Mouse (Mus musculus) CH12F3 (cell line): ENCODE data around the gene Snx4.
"Not testable (repeated sequence)": the region's sequence is repeated elsewhere in the genome, so short reads cannot be mapped to it uniquely, and the experiment has no call there.

Experiments used
- in situ Hi-C: fragments of 300-500 bp; cut with MboI; formaldehyde crosslinking; loops from 2 replicates; pipeline ENCODE4 v1.14.3; 2020; ENCODE audit warnings: low sequenced_read_pairs

The Snx4 gene

DNA sequence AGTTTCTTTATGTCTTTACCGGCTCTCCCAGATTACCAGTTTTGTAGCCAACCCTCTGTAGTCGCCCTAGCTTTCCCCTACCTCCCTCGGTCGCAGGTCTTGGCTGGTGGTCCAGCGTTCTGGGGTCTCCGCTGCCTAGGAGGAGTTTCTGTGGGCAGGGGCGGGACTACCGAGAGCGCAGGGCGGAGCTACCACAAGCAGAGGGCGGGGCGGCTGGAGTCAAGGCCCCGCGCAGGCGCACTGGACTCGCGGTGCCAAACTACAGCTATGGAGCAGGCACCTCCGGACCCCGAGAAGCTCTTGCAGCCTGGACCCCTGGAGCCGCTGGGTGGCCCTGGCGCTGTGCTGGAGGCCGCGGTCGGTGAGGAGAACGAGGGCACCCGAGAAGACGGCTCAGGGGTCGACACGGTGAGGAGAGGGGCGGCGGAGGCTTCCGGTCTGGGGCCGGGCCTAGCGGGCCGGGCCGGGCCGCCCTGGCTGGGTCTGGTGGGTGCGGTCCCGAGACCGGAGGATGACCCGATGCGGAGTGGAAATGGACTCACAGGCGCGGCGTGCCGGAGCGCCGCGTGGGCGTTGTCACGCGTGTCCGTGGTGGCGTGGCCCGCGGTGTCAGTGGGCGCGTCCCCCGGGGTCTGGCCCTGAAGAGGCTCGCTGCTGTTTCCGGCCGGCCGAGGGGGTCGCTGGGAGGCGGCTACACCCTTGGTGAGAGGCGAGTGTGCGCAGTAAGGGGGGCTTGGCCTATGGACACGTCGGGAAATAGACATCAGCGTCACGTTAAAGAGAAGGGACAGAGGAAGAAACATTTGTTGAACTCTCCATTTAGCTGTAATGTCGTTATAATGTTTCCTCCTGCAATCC lies at the start of gene Snx4:
Gene Snx4, plus strand, starts transcription at position 249 of the 858 bp plus-strand sequence.
- in situ Hi-C loops = no loop called here

DNA sequence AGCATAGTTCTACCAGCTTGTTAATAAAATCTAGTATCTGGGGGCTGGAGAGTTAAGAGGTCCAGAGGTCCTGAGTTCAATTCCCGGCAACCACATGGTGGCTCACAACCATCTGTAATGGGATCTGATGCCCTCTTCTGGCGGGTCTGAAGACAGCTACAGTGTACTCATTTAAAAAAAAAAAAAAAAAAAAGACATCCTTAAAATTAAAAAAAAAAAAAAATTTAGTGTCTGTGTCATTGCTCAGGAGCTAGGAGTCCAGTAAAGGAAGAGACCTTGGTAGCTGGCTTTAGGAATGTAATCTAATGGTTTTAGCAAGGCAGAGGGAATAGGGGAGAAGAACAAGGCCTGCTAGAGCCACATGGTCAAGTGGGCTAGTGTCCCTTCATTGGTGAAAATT lies 40.4 kb upstream of the Snx4 start:
- in situ Hi-C loops = no loop called here

DNA sequence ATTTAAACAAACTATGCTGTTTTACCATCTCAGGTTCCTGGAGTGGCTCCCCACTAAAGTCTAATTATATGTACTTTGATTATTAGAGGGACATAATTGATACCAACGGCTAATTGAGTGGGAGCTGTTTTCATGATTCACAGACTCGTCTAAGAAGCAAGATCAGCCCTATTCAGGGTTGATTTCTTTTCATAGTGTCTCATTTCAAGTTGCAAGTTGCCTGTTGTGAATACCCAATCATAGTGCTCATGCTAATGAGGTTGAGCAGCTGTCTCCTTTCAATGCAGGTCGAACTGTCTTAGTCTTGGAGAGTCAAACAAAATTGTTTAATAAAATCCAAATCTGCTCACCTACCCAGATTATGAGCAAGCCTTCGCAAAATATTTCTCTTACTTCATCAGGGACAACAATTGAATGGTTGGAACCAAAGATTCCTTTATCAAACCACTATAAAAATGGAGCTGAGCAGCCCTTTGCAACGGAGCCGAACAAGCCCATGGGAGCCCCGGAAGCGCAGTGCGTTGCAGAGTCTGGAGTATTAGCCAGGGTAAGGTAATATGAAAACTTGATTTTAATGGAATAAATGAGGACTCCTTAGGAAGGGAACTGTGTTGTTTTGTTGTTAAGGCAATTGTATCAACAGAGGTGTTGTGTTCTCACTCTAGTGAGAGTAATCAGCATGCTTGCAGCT lies 34.8 kb upstream of the Snx4 start:
- in situ Hi-C loops = no loop called here

DNA sequence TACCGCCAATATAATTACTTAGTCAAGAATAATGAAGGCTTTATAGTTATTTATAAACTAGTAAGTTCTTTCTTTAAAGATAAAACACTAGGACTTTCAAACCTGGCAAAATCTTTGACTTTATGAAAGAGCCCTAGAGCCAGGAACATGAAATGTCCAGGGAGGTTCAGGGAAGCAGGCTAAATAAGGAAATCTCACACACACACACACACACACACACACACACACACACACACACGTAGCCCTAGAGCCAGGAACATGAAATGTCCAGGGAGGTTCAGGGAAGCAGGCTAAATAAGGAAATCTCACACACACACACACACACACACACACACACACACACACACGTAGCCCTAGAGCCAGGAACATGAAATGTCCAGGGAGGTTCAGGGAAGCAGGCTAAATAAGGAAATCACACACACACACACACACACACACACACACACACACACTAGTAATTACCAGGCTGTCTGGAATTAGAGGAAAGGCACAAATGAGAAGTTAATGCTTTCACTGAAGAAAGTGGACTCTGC lies 33.6 kb upstream of the Snx4 start:
- in situ Hi-C loops = not testable (repeated sequence)

DNA sequence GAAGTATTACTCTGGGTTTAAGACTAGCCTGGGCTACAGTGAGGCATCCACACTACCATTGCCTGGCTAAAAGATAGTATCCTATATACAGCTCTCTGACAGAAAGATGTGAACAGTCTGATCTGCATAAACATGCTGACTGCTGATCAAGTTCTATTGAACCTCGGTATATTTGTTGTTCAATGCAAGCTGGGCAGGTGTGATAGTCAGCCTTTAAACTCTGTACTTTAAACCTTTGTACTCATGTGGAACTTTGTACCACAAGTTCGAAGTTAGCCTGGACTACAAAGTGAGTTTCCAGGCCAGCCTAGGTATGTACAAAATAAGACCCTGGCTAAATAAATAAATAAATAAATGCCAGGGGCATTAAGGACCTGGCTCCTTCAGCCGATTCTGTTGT lies 28.8 kb upstream of the Snx4 start:
- in situ Hi-C loops = no loop called here

DNA sequence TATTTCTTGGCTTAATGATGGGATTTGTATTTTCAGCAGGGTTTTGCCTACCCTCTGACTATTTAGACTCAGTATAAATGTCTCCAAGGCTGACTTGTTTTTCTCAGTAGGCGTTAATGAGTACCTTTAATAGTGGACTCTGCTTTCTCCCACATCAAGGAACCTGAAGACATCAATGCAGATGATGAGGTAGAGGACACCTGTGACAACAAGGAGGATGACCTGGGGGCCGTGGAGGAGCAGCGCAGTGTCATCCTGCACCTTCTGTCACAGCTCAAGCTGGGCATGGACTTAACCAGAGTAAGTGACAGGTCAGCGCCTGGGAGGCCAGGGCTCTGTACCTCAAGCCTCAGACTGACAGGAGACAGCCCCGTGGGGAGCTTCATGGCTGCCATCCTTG lies 26.9 kb upstream of the Snx4 start:
- in situ Hi-C loops = no loop called here

DNA sequence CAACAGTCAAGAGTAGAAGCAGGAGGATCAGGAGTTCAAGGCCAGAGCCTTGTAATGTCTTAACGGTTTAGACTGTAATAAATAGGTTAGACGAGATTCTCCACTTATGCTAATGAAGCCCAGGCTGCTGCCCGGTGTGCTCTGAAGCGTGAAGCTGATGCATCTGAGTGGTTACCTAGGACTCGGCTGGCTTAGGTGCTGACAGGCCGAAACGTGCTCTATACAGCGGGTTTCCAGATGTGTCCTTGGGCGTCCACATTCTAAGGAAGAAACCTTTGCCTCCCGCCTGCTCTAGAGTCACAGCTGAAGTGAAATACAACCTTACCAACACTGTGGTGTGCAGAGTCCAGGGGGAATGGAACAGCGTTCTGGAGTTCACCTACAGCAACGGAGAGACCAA lies 17.1 kb upstream of the Snx4 start:
- in situ Hi-C loops = no loop called here

DNA sequence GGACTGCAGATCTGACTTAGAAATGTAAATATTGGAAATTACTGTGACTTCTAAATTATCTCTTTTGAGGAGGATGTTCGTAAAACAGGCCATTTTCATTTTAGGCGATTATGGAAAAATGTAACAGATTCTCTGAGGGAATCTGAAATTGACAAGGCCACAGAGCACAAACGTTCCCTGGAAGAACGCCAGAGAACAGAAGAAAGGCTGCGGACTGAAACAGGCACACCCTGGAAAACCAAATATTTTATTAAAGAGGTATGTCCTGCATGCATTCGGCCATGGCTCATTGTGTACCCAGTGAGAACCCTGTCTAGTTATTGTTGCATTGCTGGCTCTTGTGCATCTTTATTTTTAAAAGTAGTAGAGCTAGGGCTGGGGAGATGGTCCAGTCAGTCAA lies 15.1 kb upstream of the Snx4 start:
- in situ Hi-C loops = no loop called here

DNA sequence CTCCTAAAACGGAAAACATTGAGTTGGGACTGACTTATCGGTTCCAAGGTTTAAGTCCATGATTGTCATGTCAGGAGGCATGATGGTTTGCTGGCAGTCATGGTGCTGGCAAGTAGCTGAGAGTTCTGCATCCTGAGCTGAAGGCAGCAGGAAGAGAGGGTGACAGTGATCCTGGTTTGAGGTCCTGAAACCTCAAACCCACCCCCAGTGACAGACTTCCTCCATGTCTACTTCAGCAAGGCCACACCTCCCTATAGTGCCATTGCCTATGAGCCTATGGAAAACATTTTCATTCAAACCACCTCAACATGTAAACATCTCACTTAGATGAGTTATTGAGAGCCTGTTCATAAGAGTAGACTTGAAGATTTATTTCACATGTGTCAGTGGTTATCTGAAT lies 11.9 kb upstream of the Snx4 start:
- in situ Hi-C loops = no loop called here

DNA sequence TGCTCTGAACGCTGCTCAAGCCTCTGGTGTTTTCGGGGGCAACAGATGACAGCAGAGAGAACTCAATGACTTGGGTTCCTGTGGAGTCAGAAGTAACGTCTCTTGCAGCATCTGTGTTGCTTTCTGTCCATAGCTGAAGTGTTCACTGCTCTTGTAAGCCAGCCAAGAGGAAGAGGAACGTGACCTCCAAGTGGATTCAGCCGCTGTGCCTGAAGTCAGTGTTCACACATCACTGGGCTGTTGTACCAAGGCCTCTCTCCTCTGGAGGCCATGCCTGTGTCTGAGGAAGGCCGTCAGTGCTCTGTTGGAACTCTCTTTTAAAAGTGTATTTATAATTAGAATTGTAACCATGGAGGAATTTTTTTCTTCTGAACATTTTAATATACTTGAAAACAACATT lies 9.2 kb upstream of the Snx4 start:
- in situ Hi-C loops = no loop called here

DNA sequence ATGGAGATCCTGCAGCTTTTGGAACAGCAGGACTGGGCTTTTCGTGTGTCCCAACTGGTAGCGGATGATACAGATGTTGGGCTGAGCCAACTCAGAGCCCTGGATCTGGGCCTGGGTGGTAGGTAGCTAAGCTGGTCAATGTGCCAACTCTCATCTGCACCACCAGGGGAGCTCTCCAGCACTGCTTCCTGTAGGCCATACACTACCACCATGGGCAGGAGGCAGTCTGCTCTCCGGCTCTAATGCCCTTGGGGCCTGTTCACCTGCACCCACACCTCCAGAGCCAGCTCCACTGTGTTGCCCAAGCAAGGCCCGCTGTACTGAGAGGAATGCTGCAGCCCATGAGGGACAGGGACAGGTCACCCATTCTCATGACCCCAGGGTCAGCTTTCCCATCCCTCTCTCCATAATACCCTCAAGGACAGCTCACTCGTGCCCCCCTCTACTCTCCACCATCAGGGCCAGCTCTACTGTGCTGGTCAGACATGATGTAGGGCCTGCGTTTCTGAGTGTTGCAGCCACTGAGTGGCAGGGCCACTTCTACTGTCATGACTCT lies 7.0 kb upstream of the Snx4 start:
- in situ Hi-C loops = no loop called here

DNA sequence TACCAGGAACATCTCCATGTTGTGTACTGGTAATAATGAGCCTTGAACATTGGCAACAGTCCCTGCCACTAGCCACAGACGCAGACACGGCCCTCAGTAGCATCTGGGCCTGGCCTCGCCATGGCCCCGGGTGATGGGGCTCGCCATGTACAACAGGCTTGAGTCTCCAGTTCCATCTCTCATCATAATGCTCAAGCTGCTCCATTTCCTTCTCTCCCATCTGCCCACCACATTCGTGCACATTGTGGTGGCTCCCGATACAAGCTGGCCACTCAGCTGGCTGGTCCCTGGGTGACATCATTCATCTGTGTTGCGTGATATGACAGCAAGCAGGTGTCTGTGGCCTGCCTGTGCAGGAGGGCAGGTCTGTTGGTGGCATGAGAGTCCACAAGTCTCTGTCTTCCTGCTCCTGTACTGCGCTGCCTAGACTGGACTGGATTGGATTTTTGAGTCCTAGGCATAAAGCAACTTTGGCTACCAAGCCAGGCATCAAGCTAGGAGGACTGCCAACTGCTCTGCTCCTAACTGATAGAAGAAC lies 6.2 kb upstream of the Snx4 start:
- in situ Hi-C loops = no loop called here

DNA sequence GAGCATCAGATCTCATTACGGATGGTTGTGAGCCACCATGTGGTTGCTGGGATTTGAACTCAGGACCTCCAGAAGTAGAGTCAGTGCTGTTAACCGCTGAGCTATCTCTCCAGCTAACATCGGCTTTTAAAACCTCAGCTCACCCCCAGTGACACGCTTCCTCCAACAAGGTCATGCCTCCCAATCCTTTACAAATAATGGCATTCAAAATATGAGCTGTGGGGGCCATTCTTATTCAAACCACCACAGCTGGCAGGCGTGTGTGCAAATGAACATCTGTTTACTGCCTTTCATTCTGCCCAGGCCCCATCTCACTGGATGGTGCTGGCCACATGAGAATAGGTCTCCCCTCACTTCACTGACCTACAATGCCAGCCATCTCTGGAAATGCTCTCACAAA lies 4.7 kb upstream of the Snx4 start:
- in situ Hi-C loops = no loop called here

DNA sequence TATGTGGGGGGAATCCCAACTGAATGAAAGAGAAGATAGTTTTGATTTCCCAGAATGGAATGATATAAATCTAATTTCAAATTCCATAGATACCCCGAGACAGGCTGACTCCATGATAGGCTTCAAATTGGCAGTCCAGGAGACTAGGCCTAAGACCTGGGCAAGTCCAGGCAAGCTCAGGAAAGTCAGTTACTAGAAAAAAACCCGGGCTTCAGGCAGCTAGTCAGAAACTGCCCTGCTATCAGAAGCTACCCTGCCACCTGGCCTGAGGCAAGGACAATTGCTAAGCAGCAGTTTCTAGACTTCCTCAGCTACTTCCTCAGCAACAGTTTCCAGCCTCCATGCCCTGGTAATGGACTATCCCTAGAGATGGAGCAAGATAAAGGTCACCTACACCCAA lies 4.2 kb upstream of the Snx4 start:
- in situ Hi-C loops = no loop called here

DNA sequence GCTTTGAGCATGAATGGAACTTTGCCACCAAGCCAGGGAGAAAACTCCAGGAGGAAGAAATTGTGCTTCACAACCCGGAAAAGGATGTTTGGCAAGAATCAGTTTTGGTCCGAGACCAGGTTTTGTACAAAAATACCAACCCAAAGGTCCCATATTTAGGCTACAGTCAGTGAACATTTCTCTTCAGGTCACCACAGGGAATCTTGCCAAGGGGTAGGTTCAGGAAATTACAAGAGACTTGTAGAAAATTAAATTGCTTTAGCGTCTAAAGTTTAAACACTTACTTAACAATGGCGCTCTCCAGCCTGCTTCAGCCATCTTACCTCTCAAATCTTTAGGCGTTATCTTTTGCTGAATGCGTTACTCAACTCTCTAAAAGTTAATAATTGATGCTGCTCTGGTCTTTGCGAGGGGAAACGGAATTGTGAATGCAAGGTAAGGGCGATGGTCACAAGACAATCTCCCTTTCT lies 556 bp upstream of the Snx4 start:
- in situ Hi-C loops = no loop called here

DNA sequence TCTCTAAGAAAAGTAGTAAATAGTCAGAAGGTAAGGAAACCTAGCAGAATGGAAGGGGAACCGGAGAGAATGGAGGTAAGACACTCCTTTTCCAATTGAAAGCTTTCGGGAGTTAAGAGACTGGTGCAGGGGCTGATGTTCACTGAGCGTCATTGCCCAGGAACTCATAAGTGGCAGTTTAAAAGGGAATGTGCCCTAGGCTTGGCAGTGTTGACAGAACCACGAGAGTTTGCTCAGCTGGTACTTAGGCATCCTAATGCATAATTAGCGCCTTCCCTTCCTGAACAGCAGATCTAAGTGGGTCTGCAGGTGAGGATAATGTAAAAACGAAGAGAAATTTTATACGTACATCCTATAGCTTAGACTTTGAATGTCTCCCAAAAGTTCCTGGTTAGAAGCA lies 4.4 kb downstream of the Snx4 start:
- in situ Hi-C loops = no loop called here

DNA sequence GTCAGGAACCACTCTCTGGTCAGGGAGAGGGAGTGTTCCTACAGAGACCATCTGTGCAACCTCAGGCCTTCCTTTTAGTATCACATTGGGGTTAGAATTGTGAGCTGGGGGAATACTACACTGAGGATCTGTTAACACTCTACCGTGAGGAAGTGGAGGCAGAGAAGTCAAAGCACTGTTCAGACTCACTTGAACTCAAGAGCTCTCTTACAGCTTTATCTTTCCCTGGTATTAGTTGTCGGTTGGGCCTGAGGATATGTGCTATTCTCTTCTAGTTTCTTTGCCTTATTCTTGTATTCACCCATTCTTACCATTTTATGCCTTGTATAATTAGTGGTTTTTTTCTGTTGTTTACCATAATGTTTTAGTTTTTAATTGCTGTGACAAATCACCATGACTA lies 7.3 kb downstream of the Snx4 start:
- in situ Hi-C loops = no loop called here

DNA sequence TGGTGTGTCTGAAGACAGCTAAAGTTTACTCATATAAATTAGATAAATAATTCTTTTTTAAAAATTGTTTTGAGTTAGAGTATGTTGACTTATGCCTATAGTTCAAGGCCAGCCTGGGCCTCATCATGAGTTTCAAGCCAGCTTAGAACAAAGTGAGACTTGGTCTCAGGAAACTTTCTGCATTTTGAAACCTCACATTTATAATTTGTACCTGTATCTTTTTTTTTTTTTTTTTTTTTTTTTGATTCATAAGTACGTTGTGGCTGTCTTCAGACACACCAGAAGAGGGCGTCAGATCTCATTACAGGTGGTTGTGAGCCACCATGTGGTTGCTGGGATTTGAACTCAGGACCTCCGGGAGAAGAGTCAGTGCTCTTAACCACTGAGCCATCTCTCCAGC lies 8.6 kb downstream of the Snx4 start:
- in situ Hi-C loops = no loop called here

DNA sequence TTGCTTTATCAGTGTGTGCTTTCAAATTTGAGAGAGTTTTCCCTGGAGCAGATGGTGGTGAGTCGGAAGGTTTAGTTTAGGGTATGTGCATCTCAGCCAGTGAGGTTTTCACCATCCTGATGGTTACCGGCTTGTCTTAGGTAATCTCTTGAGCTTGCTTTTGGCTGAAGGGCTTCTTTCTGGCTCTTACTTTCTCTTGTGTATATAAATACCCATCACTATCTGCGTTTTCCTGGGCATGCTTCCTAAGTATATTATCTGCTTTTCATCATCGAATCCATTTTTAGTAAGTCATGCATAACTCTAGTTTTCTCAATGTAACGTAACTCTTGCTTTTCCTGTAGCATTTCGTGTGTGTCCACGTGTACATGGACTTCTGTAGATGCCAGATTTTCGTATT lies 9.6 kb downstream of the Snx4 start:
- in situ Hi-C loops = no loop called here

DNA sequence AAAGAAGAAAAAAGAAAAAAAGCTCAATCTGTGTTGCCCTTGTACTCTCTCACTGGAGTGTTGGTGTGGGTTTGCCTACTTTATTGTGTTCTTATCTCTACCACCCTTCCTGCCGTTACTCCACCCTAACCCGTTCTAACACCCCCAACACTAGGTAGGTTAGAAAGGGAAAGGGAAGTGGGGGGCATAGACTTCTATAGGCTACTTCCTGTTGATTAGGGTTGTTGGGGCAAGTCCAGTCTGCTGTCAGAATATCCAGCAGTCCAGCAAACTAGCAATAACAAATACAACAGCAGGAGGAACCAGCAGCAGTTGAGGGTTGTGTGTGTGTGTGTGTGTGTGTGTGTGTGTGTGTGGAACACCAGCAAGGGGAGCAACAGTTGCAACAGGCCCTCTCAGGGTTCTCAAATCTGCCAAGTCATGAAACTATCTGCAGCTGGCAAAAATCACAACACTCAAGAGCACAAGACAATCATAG lies 10.4 kb downstream of the Snx4 start:
- in situ Hi-C loops = no loop called here

DNA sequence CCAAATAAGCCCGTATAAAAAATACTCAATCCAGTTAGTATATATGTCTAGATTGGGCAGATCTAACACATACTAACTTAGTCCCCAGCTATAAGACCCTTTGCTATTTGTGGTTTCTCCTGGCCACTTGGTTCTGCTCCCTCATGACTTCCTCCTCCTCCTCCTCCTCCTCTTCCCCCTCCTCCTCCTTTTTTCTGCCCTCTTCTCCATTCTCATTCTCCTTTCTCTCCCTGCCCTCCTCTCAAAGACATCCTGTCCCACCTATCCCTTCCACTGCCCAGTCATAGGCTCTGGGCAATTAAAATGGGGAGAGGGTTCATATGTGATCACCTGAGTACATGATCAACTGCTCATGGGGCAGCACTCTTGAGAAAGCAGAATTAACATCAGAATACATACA lies 10.9 kb downstream of the Snx4 start:
- in situ Hi-C loops = no loop called here
